Mouse (Mus musculus) E14TG2a.4 (cell line): ENCODE data around the gene Serpina11.
"Not testable (repeated sequence)": the region's sequence is repeated elsewhere in the genome, so short reads cannot be mapped to it uniquely, and the experiment has no call there.

Experiments used
- H3K27me3 ChIP-seq: 2 replicates; pipeline ENCODE4 v1.6.1; 2014; ENCODE audit warnings: low read length, control low read depth; ENCODE audit not compliant: insufficient read depth
- H3K36me3 ChIP-seq: 2 replicates; pipeline ENCODE4 v1.6.1; 2014; ENCODE audit warnings: low read length, control low read depth; ENCODE audit not compliant: insufficient read depth
- H3K4me1 ChIP-seq: replicated peaks from 2 replicates; pipeline ENCODE4 v1.6.1; 2014; ENCODE audit warnings: low read depth, low read length, control low read depth
- H3K4me3 ChIP-seq: replicated peaks from 2 replicates; pipeline ENCODE4 v1.5.1; 2014; ENCODE audit warnings: mild to moderate bottlenecking, low read length
- H3K9me3 ChIP-seq: 2 replicates; pipeline ENCODE4 v1.6.1; 2014; ENCODE audit warnings: low read length, control low read depth
- CTCF ChIP-seq: conservative IDR thresholded peaks from 2 replicates; pipeline ENCODE4 v1.5.1; 2014; ENCODE audit warnings: low read length
- NANOG ChIP-seq: IDR thresholded peaks from 2 replicates; pipeline ENCODE4 v1.6.1; 2014; ENCODE audit warnings: borderline replicate concordance, low read length, mixed read lengths
- POU5F1 ChIP-seq: IDR thresholded peaks from 2 replicates; pipeline ENCODE4 v1.6.1; 2014; ENCODE audit warnings: low read length, borderline replicate concordance

The Serpina11 gene

DNA sequence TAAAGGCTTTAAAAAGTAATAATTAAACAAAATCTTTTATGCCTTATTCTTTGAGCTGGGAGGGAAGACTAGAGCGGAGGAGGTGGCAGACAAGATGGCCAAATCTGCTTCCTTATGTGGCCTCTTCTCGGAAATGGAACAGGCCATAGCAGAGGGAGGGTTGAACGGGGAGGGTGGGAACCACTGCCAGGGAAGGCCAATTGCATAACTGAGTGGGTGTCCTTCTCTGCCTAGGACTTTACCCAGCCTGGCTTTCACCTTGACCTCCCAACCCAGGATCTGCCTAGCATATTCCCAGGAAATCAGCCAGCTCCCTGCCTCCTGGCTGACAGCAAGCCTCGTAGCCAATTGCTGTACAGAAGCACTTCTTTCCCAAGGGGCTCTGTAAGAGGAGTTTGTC, 26.5 kb downstream of the Serpina11 start:
- no peak for TF ChIP-seq POU5F1
- peaks cover 91% of the 10 kb centered on the region for H3K9me3 ChIP-seq
- no peaks in the 10 kb centered on the region for H3K36me3 ChIP-seq
- H3K4me3 ChIP-seq = no peak overlapping the region
- H3K4me1 ChIP-seq = no peaks in the 10 kb centered on the region
- H3K27me3 ChIP-seq = no peaks in the 10 kb centered on the region

DNA sequence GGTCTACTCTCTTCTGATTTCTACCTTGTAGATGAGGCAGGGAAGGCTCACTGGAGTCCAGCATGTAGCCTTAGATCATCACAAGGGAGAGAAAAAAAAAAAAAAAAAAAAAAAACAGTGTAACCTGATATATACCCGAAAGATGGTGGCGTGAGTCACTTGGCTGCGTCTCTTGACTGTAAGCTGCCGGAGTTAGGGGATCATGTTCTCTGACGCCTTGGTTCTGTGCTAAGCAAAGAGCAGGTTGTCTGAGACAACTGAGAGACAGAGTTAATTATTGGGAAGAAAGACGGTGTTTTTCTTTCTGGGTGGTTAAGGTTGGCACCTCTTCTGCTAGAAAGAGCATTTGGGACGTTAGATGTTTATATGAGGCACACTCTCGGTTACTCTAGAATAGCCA, 26.9 kb downstream of the Serpina11 start:
- Histone ChIP-seq H3K4me1 (no peaks in the 10 kb centered on the region), H3K4me3 (no peak overlapping the region), H3K9me3 (peaks cover 87% of the 10 kb centered on the region), H3K36me3 (no peaks in the 10 kb centered on the region), H3K27me3 (no peaks in the 10 kb centered on the region)
- no peak for TF ChIP-seq POU5F1
- no peak for TF ChIP-seq NANOG
- TF ChIP-seq CTCF = no peak

DNA sequence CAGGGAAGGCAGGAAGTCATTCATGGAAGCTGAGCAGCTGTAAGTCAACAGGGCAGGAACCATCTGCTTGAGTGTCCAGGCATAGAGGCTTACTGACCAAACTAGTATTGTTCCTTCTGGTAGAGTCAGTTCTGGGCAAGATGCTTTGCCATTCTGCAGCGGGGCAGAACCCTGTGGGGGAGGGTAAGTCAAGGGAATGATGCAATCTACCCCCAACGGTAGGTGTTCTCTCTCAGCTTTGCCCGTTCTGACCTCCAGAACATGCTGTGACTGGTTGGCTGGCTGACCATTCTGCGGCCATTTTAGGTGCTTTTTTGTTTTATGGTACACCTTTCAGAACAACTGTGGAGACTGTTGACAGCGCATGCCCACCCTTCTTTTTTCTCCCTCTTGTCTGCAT, 27.4 kb downstream of the Serpina11 start:
- Histone ChIP-seq H3K36me3 (no peaks in the 10 kb centered on the region), H3K9me3 (peaks cover 82% of the 10 kb centered on the region), H3K4me3 (no peak overlapping the region), H3K27me3 (no peaks in the 10 kb centered on the region), H3K4me1 (no peaks in the 10 kb centered on the region)
- TF ChIP-seq NANOG = no peak
- no peak for TF ChIP-seq POU5F1
- TF ChIP-seq CTCF = no peak

DNA sequence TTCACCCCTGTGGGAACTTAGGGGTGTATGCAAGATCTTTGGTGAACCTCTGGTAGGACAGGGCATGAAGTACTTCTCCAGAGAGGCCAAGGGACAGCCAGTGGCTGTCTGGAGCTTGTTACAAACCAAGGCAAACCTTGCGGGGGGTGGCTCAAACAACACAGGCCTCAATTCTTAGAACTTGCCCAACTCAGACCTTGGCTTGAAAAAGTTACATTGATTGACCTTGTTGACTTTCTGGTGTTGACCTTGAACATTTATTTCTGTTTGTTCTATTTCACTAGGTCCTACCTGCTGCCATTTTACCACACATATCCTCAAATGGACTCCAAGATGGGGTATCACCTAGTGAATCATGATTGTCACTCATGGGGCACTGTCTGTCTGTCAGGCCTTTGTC, 28.0 kb downstream of the Serpina11 start:
- Histone ChIP-seq H3K27me3 (no peaks in the 10 kb centered on the region), H3K9me3 (peaks cover 76% of the 10 kb centered on the region), H3K4me1 (no peaks in the 10 kb centered on the region), H3K4me3 (no peak overlapping the region), H3K36me3 (no peaks in the 10 kb centered on the region)
- TF ChIP-seq POU5F1 (no peak), NANOG (no peak), CTCF (no peak)

DNA sequence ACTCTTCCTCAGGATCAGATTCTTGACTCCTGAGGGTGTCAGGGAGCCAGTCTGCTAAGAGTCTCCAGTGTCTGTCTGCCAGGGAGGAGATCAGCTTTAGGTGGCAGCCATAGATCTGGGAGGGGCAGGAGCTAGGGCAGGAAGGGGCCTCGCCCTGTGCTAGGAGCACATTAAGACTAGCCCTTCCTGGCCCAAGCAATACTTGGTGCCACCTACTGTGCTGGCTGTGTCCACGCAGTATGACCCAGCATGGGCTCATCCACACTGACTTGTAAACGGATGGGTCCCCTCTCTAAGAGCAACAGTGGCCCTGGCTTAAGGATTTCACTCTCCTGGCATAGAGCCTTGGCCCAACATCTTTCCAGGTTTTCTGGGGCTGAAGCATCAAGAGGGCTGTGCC, 31.0 kb downstream of the Serpina11 start, which contains the start of gene Serpina1e:
Gene Serpina1e, minus strand, starts transcription at position 178 of the 400 bp plus-strand sequence.
- TF ChIP-seq NANOG (no peak), POU5F1 (no peak), CTCF (no peak)
- Histone ChIP-seq H3K27me3 (no peaks in the 10 kb centered on the region), H3K4me1 (no peaks in the 10 kb centered on the region), H3K4me3 (no peak within 1 kb of the TSS), H3K36me3 (no peaks in the 10 kb centered on the region), H3K9me3 (peaks cover 46% of the 10 kb centered on the region)

DNA sequence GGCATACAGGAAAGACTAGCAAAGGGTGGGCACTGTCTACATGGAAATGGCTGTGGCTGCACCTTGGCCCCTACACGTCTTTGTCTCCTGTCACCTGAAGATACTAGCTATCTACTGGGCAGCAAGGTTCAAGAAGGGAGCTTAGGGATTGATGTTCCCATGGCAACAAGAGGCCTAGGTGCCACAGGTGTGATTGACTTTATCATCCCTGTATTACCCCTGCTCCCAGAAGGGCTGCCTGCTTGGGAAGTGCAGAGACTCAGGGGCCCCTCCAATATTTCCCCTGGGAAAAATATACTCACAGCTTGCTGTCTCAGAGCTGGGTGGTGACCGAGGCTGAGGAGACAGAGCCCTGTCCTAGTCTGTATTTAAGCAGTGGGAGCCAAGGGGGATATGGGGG, 33.2 kb downstream of the Serpina11 start:
- peaks cover 24% of the 10 kb centered on the region for H3K9me3 ChIP-seq
- not testable (repeated sequence) for H3K4me3 ChIP-seq, H3K36me3 ChIP-seq, H3K4me1 ChIP-seq, H3K27me3 ChIP-seq

DNA sequence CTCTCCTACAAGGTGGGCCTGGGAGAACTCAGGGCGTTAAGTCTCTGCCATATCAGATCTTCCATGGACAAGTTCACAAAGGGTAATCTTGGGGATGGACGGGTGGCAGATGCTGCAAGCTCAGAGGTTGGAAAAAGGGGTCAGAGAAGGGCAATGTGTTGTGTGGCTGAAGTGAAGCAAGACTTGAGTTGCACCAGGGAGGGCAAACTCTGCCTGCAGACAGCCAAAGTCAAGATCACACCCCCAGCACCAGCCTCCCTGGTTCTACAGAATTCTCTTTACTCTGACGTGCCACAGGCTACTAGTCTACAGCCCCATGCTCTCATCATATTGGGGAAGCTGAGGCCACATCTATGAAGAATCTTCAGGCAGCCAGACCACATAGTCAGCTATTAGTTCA, 36.8 kb downstream of the Serpina11 start:
- H3K27me3 ChIP-seq, H3K36me3 ChIP-seq, H3K9me3 ChIP-seq, H3K4me1 ChIP-seq, H3K4me3 ChIP-seq: not testable (repeated sequence)

DNA sequence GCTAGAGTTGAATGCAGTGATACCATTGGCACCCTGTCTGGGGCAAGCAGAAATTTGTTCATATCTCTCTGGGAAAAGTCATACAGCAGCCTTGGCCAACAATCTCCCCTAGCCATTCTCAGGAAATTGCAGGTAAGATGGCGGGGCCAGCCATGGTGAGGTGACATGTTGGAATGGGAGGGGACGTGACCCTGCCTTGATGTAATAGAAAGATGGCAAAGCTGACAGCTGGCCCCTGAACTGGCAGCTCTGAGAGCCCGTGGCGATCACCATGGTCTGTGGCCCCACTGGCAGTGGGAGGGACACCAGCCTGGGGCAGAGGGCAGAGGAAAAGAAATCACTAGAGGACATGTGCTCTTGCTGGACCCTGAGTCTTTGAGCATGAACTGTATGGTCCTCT, 43.5 kb downstream of the Serpina11 start:
- H3K36me3 ChIP-seq = no peaks in the 10 kb centered on the region
- H3K4me1 ChIP-seq = no peaks in the 10 kb centered on the region
- no peaks in the 10 kb centered on the region for H3K9me3 ChIP-seq
- no peaks in the 10 kb centered on the region for H3K27me3 ChIP-seq
- H3K4me3 ChIP-seq = no peak overlapping the region
- TF ChIP-seq CTCF (no peak), NANOG (no peak), POU5F1 (no peak)
